Mouse (Mus musculus) limb, embryonic 11.5 days (tissue): ENCODE data around the gene Tmprss4. TPM values are rescaled to one million over a fixed set of nuclear protein-coding genes. Genes with fewer than 3 reads are reported as not detected.

Experiments
- ATAC-seq: fragments of 200-750 bp; cut with Nextera tagmentation; 2 replicates; pipeline ENCODE4 v1.8.0; 2017; ENCODE audit warnings: low read depth; ENCODE audit not compliant: insufficient number of reproducible peaks, low FRiP score, low TSS enrichment
- DNase-seq: peaks from one replicate; pipeline ENCODE4 v3.0.0-alpha.2; 2015; ENCODE audit warnings: low spot score
- H3K27ac ChIP-seq: fragments of 300-500 bp; sonication (generic); replicated peaks from 2 replicates; pipeline ENCODE4 v1.5.1; 2014; ENCODE audit warnings: low read depth, mild to moderate bottlenecking, low read length
- H3K27me3 ChIP-seq: fragments of 300-500 bp; sonication (generic); 2 replicates; pipeline ENCODE4 v1.6.1; 2014; ENCODE audit warnings: mild to moderate bottlenecking, low read length, mixed read lengths; ENCODE audit not compliant: control insufficient read depth, insufficient read depth
- H3K36me3 ChIP-seq: fragments of 300-500 bp; sonication (generic); 2 replicates; pipeline ENCODE4 v1.6.1; 2014; ENCODE audit warnings: mild to moderate bottlenecking, low read length, moderate library complexity, mixed read lengths; ENCODE audit not compliant: control insufficient read depth, insufficient read depth
- H3K4me1 ChIP-seq: fragments of 300-500 bp; sonication (generic); 2 replicates; pipeline ENCODE4 v1.6.1; 2014; ENCODE audit warnings: low read length, mixed read lengths; ENCODE audit not compliant: control insufficient read depth, insufficient read depth
- H3K4me2 ChIP-seq: fragments of 300-500 bp; sonication (generic); 2 replicates; pipeline ENCODE4 v1.6.1; 2014; ENCODE audit warnings: low read depth, mild to moderate bottlenecking, moderate library complexity; ENCODE audit not compliant: severe bottlenecking
- H3K4me3 ChIP-seq: fragments of 300-500 bp; sonication (generic); 2 replicates; pipeline ENCODE4 v1.5.1; 2014; ENCODE audit warnings: low read depth, low read length
- H3K9ac ChIP-seq: fragments of 300-500 bp; sonication (generic); 2 replicates; pipeline ENCODE4 v1.6.1; 2014; ENCODE audit warnings: mild to moderate bottlenecking, low read length
- H3K9me3 ChIP-seq: fragments of 300-500 bp; sonication (generic); 2 replicates; pipeline ENCODE4 v1.6.1; 2016; ENCODE audit warnings: low read length; ENCODE audit not compliant: control insufficient read depth
- WGBS: fragments of 180-500 bp; shearing (Covaris S2); extraction: QIAGEN DNeasy Blood & Tissue Kit; methylation state at CpG from one replicate; pipeline ENCODE4 v1.1.7; 2014; 5-methylcytosine and 5-hydroxymethylcytosine counted together
- polyA plus RNA-seq: library from polyadenylated mRNA; unstranded; fragments of >200 nt; fragmentation: Nextera tagmentation; extraction: Ambion mirVana; gene quantifications from 2 replicates; pipeline ENCODE4 v1.2.1, GENCODE M21; 2014

Tmprss4 gene
- polyA plus RNA-seq, 1 experiment from 2014 or later, result 0.16 TPM

DNA sequence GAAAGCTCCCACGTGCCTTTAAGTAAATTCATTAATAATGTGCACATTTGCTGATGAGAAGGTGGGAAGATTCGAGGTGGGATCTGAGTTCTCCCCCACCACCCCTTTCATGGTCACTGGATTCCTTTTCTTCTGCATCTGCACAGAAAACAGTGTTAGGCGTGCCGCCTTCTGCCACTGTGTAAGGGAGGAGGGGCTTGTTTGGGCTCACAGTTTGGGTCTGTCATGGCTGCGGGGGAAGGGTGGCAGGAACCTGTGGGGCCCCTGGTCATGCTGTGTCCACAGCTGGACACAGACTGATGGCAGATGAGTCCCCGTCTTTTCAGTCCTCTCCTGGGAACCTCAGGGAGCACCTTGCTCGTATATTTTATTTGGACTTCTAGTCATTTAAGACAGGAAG lies 32.9 kb upstream of the Tmprss4 start:
- Histone ChIP-seq H3K4me3 (no peak overlapping the region), H3K4me1 (no peaks in the 10 kb centered on the region), H3K4me2 (no peak overlapping the region), H3K9me3 (no peaks in the 10 kb centered on the region), H3K36me3 (no peaks in the 10 kb centered on the region), H3K27ac (no peak overlapping the region), H3K27me3 (no peaks in the 10 kb centered on the region), H3K9ac (no peak overlapping the region)
- 52% methylated on average over 7 of the region's 7 CpGs for WGBS
- ATAC-seq, result no peak
- no peak for DNase-seq

- 77% methylated on average over 6 of the region's 6 CpGs for WGBS
- Histone ChIP-seq H3K4me2 (no peak overlapping the region), H3K4me1 (no peaks in the 10 kb centered on the region), H3K36me3 (no peaks in the 10 kb centered on the region), H3K27ac (no peak overlapping the region), H3K9ac (no peak overlapping the region), H3K9me3 (no peaks in the 10 kb centered on the region), H3K27me3 (no peaks in the 10 kb centered on the region), H3K4me3 (no peak overlapping the region)
- ATAC-seq, result no peak
- no peak for DNase-seq
These were observed 31.9 kb upstream of the Tmprss4 start for GRCm38 (mm10) chr9:45235668-45236227.

GRCm38 (mm10) chr9:45229359-45229758 lies 25.5 kb upstream of the Tmprss4 start:
- H3K9me3 ChIP-seq, result no peaks in the 10 kb centered on the region
- H3K4me3 ChIP-seq, result no peak overlapping the region
- no peak overlapping the region for H3K9ac ChIP-seq
- ATAC-seq, result no peak
- no peaks in the 10 kb centered on the region for H3K27me3 ChIP-seq
- H3K36me3 ChIP-seq, result no peaks in the 10 kb centered on the region
- no peak for DNase-seq
- no peak overlapping the region for H3K27ac ChIP-seq
- H3K4me1 ChIP-seq, result no peaks in the 10 kb centered on the region
- no peak overlapping the region for H3K4me2 ChIP-seq
- 83% methylated on average over 8 of the region's 8 CpGs for WGBS

GRCm38 (mm10) chr9:45221567-45221966 lies 17.7 kb upstream of the Tmprss4 start:
- Histone ChIP-seq H3K4me1 (no peaks in the 10 kb centered on the region), H3K4me2 (no peak overlapping the region), H3K36me3 (no peaks in the 10 kb centered on the region), H3K9me3 (no peaks in the 10 kb centered on the region), H3K4me3 (no peak overlapping the region), H3K9ac (no peak overlapping the region), H3K27ac (no peak overlapping the region), H3K27me3 (no peaks in the 10 kb centered on the region)
- WGBS, result 19% methylated on average over 6 of the region's 6 CpGs
- ATAC-seq, result no peak
- peak; percentile 95 for DNase-seq

DNA sequence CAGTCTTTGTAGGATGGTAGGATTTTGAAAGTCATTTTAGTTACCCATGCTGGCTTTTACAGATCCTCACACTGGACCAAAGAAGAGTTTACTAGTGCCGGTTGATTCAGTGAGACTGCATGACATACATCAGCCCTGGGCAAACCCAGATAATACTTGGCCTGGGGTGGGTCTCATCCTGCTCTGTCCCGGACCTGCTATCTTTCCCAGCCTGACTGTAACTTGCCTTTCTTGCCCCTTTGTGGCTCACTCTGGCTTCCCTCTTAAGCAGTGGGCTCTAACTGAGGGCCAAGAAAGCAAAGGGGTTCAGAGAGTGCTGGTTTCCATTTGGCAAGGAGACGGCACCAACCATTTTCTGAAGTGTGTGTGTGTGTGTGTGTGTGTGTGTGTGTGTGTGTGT lies 15.8 kb upstream of the Tmprss4 start:
- H3K27ac ChIP-seq, result no peak overlapping the region
- H3K9ac ChIP-seq, result no peak overlapping the region
- no peaks in the 10 kb centered on the region for H3K27me3 ChIP-seq
- no peaks in the 10 kb centered on the region for H3K36me3 ChIP-seq
- ATAC-seq (no peak), DNase-seq (no peak)
- no peak overlapping the region for H3K4me3 ChIP-seq
- H3K4me1 ChIP-seq, result no peaks in the 10 kb centered on the region
- WGBS, result 86% methylated on average over 3 of the region's 3 CpGs
- H3K4me2 ChIP-seq, result no peak overlapping the region
- H3K9me3 ChIP-seq, result no peaks in the 10 kb centered on the region

DNA sequence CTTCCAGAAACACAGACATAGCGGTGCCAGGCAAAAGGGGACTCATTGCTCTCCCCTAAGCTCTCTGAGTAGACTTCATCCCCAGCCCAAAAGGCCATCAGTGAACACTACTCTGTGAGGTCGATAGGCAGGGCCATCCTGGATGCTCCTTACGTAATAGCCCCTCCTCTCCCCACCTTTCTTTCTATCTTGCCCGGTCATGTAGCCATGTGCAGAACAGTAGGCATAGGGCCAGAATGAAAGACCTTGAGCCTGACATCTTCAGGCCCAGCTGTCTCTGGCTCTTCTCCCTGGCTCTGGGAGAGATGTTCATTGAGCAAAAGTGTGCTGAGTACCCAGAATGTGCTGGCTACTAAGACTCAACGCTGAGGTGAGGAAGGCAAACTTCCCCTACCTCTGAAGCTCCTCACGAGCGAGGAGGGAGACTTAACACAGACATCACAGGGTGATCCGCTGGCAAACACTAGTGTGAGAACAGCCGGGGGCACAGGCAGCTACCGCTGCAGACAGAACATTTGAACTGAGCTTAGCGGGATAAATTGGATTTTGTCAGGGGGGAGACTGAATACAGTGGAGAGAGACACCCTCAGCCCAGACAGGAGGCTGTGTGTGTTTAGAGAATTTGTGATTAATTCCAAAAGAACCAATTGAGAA lies 11.8 kb upstream of the Tmprss4 start:
- 70% methylated on average over 11 of the region's 11 CpGs for WGBS
- H3K4me3 ChIP-seq, result no peak overlapping the region
- no peaks in the 10 kb centered on the region for H3K27me3 ChIP-seq
- no peaks in the 10 kb centered on the region for H3K36me3 ChIP-seq
- H3K27ac ChIP-seq, result no peak overlapping the region
- no peaks in the 10 kb centered on the region for H3K9me3 ChIP-seq
- ATAC-seq (no peak), DNase-seq (no peak)
- H3K4me1 ChIP-seq, result no peaks in the 10 kb centered on the region
- H3K4me2 ChIP-seq, result no peak overlapping the region
- H3K9ac ChIP-seq, result no peak overlapping the region

DNA sequence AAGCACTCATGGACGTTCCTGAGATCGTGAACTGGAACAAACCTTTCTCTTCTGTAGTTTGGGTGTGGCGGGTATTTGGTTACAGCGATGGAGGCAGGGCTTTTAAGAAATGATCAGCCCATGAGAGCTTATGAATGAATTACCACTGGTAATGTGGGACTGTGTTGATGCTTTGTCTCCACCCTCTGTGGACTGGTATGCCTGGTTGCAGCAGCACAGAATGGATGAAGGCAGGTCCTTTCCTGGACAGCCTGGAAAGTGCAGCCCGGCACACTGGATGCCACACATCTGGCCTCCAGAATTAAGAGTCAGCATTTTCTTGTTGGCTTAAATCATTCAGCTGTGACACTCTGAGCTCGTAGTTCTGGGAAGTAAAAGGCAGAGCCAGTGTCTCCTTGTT lies 8.1 kb upstream of the Tmprss4 start:
- Histone ChIP-seq H3K4me3 (no peak overlapping the region), H3K27ac (no peak overlapping the region), H3K36me3 (no peaks in the 10 kb centered on the region), H3K9me3 (no peaks in the 10 kb centered on the region), H3K4me2 (no peak overlapping the region), H3K9ac (no peak overlapping the region), H3K27me3 (no peaks in the 10 kb centered on the region), H3K4me1 (no peaks in the 10 kb centered on the region)
- no peak for ATAC-seq
- WGBS, result 75% methylated on average over 6 of the region's 6 CpGs
- no peak for DNase-seq

DNA sequence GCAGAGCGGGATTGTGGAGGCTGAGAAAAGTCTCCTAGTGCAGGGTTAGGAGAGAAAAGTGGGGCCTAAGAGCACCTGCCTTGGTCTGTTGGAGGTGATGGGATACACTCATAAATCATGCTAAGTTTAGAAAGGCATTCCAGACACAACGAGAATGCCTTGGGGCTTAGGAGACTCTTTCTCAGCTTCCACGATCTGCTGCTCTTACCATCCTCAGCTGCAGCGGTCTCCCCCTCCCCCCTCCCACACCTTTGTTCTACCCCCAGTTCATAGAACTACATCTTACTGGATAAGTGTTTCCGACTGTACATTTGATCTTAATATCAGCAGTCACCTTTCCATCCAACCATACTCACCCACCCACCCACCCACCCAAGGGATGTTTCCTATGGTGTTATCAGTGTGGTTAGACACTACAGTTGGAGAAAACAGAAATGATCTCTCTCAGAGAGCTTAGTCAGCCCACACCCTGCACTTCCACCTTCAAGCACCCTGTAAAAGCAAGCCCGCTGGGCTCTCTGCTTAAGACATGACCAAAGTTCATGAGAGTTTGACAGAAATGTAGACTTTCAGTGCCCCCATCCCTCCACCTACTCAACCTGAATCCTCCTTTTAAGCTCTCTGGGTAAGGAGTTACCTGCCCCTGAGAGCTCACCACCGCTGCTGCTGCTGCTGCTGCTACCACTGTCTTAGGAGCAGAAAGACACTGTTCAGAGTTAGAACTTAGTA lies 3.3 kb upstream of the Tmprss4 start:
- ATAC-seq, result no peak
- no peak overlapping the region for H3K27ac ChIP-seq
- 71% methylated on average over 7 of the region's 7 CpGs for WGBS

More for the DNA sequence above, 3.3 kb upstream of the Tmprss4 start:
- Histone ChIP-seq H3K4me3 (no peak overlapping the region), H3K27me3 (no peaks in the 10 kb centered on the region), H3K36me3 (no peaks in the 10 kb centered on the region), H3K4me1 (peaks cover 5% of the 10 kb centered on the region; the same call in 1 of the 2 replicates), H3K4me2 (no peak overlapping the region), H3K9me3 (no peaks in the 10 kb centered on the region), H3K9ac (no peak overlapping the region)
- no peak for DNase-seq
